Mouse (Mus musculus): ENCODE measurements around the gene Pard3. TPM values are rescaled to one million over a fixed set of nuclear protein-coding genes. Genes with fewer than 3 reads are reported as not detected.

Pard3 gene
- polyA plus RNA-seq, 1 experiment from 2014 or later = 30.0 TPM

- no peak for TF ChIP-seq EP300 (optimal IDR thresholded peaks at IDR 0.05)
- TF ChIP-seq CTCF (IDR thresholded peaks at IDR 0.05; ENCODE audit: low read depth) = no peak
- Histone ChIP-seq H3K9ac (ENCODE audit: low read length) (no peak overlapping the region), H3K9me3 (ENCODE audit: control insufficient read depth, low read length) (no peaks in the 10 kb centered on the region), H3K36me3 (ENCODE audit: control insufficient read depth, insufficient read depth, low read length) (no peaks in the 10 kb centered on the region), H3K27ac (replicated peaks) (no peak overlapping the region), H3K4me2 (replicated peaks; ENCODE audit: low read depth) (no peak overlapping the region), H3K4me3 (ENCODE audit: low read depth, low read length) (no peak overlapping the region), H3K4me1 (replicated peaks; ENCODE audit: control insufficient read depth, insufficient read depth) (peaks cover 7% of the 10 kb centered on the region; the same call in 1 of the 2 replicates), H3K27me3 (ENCODE audit: control insufficient read depth, insufficient read depth, low read length) (no peaks in the 10 kb centered on the region)
- ATAC-seq (ENCODE audit: low FRiP score, low TSS enrichment) = no peak
- WGBS = 66% methylated on average over 7 of the region's 7 CpGs
- no peak for DNase-seq (ENCODE audit: low spot score)
Observed at GRCm38 (mm10) chr8:127095763-127096162, 32.1 kb downstream of the Pard3 start.

GRCm38 (mm10) chr8:127099439-127100090, 35.9 kb downstream of the Pard3 start:
- Histone ChIP-seq H3K9ac (ENCODE audit: low read length) (no peak overlapping the region), H3K9me3 (ENCODE audit: control insufficient read depth, low read length) (no peaks in the 10 kb centered on the region), H3K4me3 (ENCODE audit: low read depth, low read length) (no peak overlapping the region), H3K4me2 (replicated peaks; ENCODE audit: low read depth) (no peak overlapping the region), H3K36me3 (ENCODE audit: control insufficient read depth, insufficient read depth, low read length) (no peaks in the 10 kb centered on the region), H3K4me1 (replicated peaks; ENCODE audit: control insufficient read depth, insufficient read depth) (no peaks in the 10 kb centered on the region; the same call in 1 of the 2 replicates), H3K27ac (replicated peaks) (no peak overlapping the region; the same call in 1 of the 2 replicates), H3K27me3 (ENCODE audit: control insufficient read depth, insufficient read depth, low read length) (no peaks in the 10 kb centered on the region)
- no peak for TF ChIP-seq CTCF (IDR thresholded peaks at IDR 0.05; ENCODE audit: low read depth)
- TF ChIP-seq EP300 (optimal IDR thresholded peaks at IDR 0.05) = peak; percentile 41
- ATAC-seq (ENCODE audit: low FRiP score, low TSS enrichment) = no peak
- peak; percentile 33 for DNase-seq (ENCODE audit: low spot score)
- WGBS = 37% methylated on average over 1 of the region's 1 CpGs

GRCm38 (mm10) chr8:127103256-127103655, 39.6 kb downstream of the Pard3 start:
- Histone ChIP-seq H3K4me3 (ENCODE audit: low read depth, low read length) (no peak overlapping the region), H3K9ac (ENCODE audit: low read length) (no peak overlapping the region), H3K9me3 (ENCODE audit: control insufficient read depth, low read length) (no peaks in the 10 kb centered on the region), H3K4me2 (replicated peaks; ENCODE audit: low read depth) (no peak overlapping the region), H3K36me3 (ENCODE audit: control insufficient read depth, insufficient read depth, low read length) (no peaks in the 10 kb centered on the region), H3K27ac (replicated peaks) (0 out of 2 replicates have a peak overlapping the region, but pooled peaks have one; percentile 30), H3K4me1 (replicated peaks; ENCODE audit: control insufficient read depth, insufficient read depth) (no peaks in the 10 kb centered on the region; the same call in 1 of the 2 replicates), H3K27me3 (ENCODE audit: control insufficient read depth, insufficient read depth, low read length) (no peaks in the 10 kb centered on the region)
- DNase-seq (ENCODE audit: low spot score) = no peak
- 54% methylated on average over 5 of the region's 5 CpGs for WGBS
- TF ChIP-seq CTCF (IDR thresholded peaks at IDR 0.05; ENCODE audit: low read depth) = no peak
- TF ChIP-seq EP300 (optimal IDR thresholded peaks at IDR 0.05) = peak; percentile 82
- no peak for ATAC-seq (ENCODE audit: low FRiP score, low TSS enrichment)

GRCm38 (mm10) chr8:127104616-127105015, 40.9 kb downstream of the Pard3 start:
- no peak overlapping the region for H3K4me3 ChIP-seq (ENCODE audit: low read depth, low read length)
- H3K4me1 ChIP-seq (replicated peaks; ENCODE audit: control insufficient read depth, insufficient read depth) = no peaks in the 10 kb centered on the region; the same call in 1 of the 2 replicates
- no peaks in the 10 kb centered on the region for H3K36me3 ChIP-seq (ENCODE audit: control insufficient read depth, insufficient read depth, low read length)
- no peak overlapping the region for H3K27ac ChIP-seq (replicated peaks)
- WGBS = 47% methylated on average over 2 of the region's 2 CpGs
- DNase-seq (ENCODE audit: low spot score) (no peak), ATAC-seq (ENCODE audit: low FRiP score, low TSS enrichment) (no peak)
- H3K9ac ChIP-seq (ENCODE audit: low read length) = no peak overlapping the region
- H3K4me2 ChIP-seq (replicated peaks; ENCODE audit: low read depth) = no peak overlapping the region
- H3K27me3 ChIP-seq (ENCODE audit: control insufficient read depth, insufficient read depth, low read length) = no peaks in the 10 kb centered on the region
- H3K9me3 ChIP-seq (ENCODE audit: control insufficient read depth, low read length) = no peaks in the 10 kb centered on the region
- TF ChIP-seq CTCF (IDR thresholded peaks at IDR 0.05; ENCODE audit: low read depth) = no peak
- TF ChIP-seq EP300 (optimal IDR thresholded peaks at IDR 0.05) = no peak

GRCm38 (mm10) chr8:127107928-127108327, 44.2 kb downstream of the Pard3 start:
- no peaks in the 10 kb centered on the region for H3K9me3 ChIP-seq (ENCODE audit: control insufficient read depth, low read length)
- H3K27ac ChIP-seq (replicated peaks) = no peak overlapping the region

GRCm38 (mm10) chr8:127113209-127113608, 49.5 kb downstream of the Pard3 start:
- H3K9ac ChIP-seq (ENCODE audit: low read length) = no peak overlapping the region
- no peaks in the 10 kb centered on the region for H3K9me3 ChIP-seq (ENCODE audit: control insufficient read depth, low read length)
- no peak overlapping the region for H3K27ac ChIP-seq (replicated peaks)
- H3K27me3 ChIP-seq (ENCODE audit: control insufficient read depth, insufficient read depth, low read length) = no peaks in the 10 kb centered on the region
- H3K36me3 ChIP-seq (ENCODE audit: control insufficient read depth, insufficient read depth, low read length) = no peaks in the 10 kb centered on the region
- DNase-seq (ENCODE audit: low spot score) (no peak), ATAC-seq (ENCODE audit: low FRiP score, low TSS enrichment) (no peak)
- no peak overlapping the region for H3K4me3 ChIP-seq (ENCODE audit: low read depth, low read length)
- H3K4me2 ChIP-seq (replicated peaks; ENCODE audit: low read depth) = no peak overlapping the region
- whole genome bisulfite sequencing = 85% methylated on average over 5 of the region's 5 CpGs
- TF ChIP-seq CTCF (IDR thresholded peaks at IDR 0.05; ENCODE audit: low read depth) (no peak), EP300 (optimal IDR thresholded peaks at IDR 0.05) (no peak)
- no peaks in the 10 kb centered on the region; the same call in 1 of the 2 replicates for H3K4me1 ChIP-seq (replicated peaks; ENCODE audit: control insufficient read depth, insufficient read depth)

More at GRCm38 (mm10) chr8:127107928-127108327, 44.2 kb downstream of the Pard3 start:
- Histone ChIP-seq H3K27me3 (ENCODE audit: control insufficient read depth, insufficient read depth, low read length) (no peaks in the 10 kb centered on the region), H3K4me3 (ENCODE audit: low read depth, low read length) (no peak overlapping the region), H3K36me3 (ENCODE audit: control insufficient read depth, insufficient read depth, low read length) (no peaks in the 10 kb centered on the region), H3K4me2 (replicated peaks; ENCODE audit: low read depth) (no peak overlapping the region), H3K9ac (ENCODE audit: low read length) (no peak overlapping the region), H3K4me1 (replicated peaks; ENCODE audit: control insufficient read depth, insufficient read depth) (no peaks in the 10 kb centered on the region; the same call in 1 of the 2 replicates)
- 29% methylated on average over 3 of the region's 3 CpGs for WGBS
- ATAC-seq (ENCODE audit: low FRiP score, low TSS enrichment) = no peak
- no peak for DNase-seq (ENCODE audit: low spot score)
- no peak for TF ChIP-seq CTCF (IDR thresholded peaks at IDR 0.05; ENCODE audit: low read depth)
- TF ChIP-seq EP300 (optimal IDR thresholded peaks at IDR 0.05) = no peak

Data from stomach, postnatal 0 days (tissue).